Mouse (Mus musculus): ENCODE measurements around the gene Cd247.

Gene Cd247

DNA sequence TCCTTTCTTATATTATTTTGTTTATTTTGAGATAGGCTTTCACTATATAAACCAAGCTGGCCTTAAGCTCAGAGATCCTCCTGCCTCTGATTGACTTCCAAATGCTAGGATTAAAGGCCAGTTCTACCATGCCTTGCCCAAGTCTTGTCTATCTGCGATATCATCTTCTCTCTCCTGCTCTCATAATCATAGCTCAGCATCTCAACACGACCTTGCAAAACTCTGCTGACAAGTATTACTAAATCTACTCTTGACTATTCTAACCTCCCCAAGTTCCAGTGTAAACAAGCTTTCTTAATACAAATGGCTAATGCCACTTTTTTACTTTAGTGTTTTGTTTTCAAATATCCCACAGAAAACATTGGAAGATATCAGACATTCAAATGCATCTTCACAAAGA, 119.7 kb downstream of the Cd247 start:
- CTCF ChIA-PET: no interaction called here

DNA sequence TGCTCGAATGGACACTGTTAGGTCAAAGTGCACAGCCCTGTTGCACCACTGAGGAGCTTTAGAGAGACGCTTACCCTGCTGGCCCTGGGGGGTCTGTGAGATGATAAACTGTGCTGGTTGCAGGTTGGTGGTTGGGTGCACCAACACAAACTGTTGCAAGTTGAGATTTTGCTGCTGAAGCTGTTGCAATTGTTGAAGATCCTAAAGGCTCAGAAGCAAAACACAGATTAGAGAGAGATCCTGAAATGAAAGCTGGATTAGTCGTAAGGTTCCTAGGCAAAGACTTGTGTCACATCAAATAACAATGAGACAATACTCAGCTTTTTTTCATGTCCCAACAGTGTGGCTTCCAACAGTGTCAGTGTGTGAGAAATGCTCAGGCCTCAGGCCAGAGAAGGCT, 120.3 kb downstream of the Cd247 start:
- CTCF ChIA-PET: no interaction called here

DNA sequence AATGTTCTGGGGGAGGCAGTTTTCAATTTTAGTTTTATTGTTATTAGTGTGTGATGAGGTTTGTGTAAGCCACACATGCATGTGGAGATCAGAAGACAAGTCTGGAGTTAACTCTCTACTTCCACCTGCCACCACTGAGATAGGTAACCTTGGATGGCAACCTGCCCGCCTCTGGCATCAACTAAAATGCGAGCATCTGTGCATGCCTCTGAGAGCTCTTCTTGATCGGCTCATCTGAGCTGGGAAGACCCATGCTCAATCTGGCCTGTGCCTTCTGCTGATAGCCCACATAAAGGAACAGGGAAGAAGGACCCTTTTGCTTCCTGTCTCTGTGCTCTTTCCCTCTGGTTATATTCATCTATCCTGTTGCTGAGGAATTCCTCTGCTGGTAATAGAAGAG, 121.0 kb downstream of the Cd247 start:
- CTCF ChIA-PET: interaction anchor here (0.7 kb wide), 1 partner anchor 15 kb away, joined by 3 read pairs; no protein-coding TSS in a partner anchor

DNA sequence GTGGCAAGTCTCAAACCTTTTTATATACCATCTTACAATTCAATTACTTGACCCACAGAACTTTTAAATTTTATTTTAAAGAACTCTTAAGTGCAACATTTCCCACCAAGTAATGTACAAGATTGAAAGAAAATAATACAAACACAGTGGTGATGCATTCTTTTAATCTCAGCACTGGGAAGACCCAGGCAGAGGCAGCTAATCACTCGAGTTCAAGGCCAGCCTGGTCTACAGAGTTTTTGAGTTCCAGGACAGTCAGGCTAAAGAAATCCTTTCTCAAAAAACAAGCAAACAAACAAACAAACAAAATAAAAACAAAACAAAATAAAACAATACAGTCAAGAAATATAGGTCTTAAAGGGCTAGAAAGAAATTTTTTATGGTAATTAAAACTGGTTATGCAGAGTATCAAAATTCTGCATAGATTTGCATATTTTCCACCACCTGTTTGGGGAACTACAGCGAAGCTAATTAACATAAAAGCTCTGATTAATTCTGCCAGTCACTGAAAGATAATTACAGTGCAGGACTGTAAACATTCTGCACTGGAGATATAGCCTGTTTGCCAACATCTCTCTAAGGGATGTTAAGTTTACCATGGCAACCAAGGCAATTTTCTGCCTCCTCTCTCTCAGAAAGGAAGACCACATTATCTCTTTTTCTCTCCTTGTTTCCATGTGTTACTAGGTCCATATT, 125.4 kb downstream of the Cd247 start:
- CTCF ChIA-PET: interaction anchor here (0.6 kb wide), 1 partner anchor 53 kb away, joined by 3 read pairs; no protein-coding TSS in a partner anchor

DNA sequence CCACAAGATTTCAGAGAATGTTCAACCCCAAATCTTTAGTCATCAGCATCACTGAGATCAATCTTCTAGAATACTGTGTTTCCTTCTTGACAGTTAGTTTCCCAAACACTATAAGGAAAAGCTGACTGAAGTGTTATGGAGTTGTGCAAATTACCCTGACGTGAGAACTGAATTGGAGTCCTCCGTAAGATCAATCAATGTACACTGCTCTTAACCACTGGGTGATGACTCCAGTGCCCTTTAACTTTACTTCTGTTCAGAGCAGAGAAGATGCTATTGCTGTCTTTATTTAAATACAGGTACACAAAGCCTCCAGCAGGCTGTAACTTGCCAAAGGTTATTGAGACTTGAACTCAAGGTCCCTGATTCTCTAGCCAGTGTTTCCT, 125.9 kb downstream of the Cd247 start:
- CTCF ChIA-PET: no interaction called here

DNA sequence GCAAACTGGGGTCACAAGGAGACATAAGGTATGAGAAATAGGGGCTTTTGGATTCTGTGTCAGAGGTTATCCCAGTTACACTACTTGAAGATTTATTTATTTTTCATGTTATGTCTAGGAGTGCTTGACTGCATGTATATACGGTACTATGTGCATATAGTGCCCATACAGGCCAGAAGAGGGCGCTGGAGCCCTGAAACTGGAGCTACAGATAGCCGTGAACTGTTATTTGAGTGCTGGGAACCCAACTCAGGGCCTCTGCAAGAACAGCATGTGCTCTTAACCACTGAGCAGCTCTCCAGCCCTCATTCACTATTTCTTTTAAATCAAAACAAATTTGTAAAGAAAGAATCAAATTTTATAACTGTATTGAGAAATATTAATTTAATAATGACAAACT, 132.5 kb downstream of the Cd247 start:
- CTCF ChIA-PET: no interaction called here

DNA sequence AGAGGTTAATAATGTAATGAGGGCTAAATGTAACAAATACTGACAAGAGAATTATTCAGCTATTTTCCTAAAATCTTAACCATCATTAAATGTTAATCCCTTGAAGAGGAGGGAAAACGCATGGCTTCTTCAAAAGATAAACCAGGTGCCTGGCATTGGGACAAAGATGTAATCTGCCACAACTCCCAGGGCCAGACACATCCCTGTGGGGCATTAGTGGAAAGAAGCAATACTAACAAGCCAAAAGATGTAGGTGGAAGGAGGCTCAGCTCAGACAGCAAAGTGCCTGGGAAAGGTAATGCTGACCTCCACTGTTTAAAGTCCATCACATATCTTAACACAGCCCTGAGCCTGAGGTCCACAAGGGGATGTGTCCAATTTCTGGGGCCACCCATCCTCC, 134.0 kb downstream of the Cd247 start:
- CTCF ChIA-PET: no interaction called here

DNA sequence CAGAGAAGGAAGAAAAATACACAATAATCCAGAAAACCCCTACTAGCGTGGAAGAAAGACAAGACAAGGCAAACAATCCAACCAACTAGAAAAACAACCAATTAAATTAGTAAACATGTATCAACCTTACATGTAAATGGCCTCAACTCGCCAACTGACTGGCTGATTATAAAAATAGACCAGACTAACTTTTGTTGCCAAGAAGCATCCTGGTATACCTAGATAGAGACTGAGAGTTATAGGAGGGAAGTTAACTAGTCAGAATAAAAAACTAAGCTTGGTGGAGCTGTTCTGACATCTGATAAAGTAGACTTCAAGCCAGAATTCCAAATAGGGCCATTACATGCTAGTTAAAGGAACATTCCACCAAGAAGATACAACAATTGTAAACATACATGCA, 136.7 kb downstream of the Cd247 start:
- CTCF ChIA-PET: no interaction called here

All from spleen, embryonic (tissue).